Mouse (Mus musculus) embryonic facial prominence, embryonic 13.5 days (tissue): ENCODE results near the gene Ltf. TPM values are rescaled to one million over a fixed set of nuclear protein-coding genes. Genes with fewer than 3 reads are reported as not detected.

Source experiments
- ATAC-seq: fragments of 200-750 bp; cut with Nextera tagmentation; 2 replicates; pipeline ENCODE4 v1.8.0; 2017; ENCODE audit warnings: low read depth; ENCODE audit not compliant: insufficient number of reproducible peaks, insufficient read depth, low FRiP score, low TSS enrichment
- H3K27ac ChIP-seq: fragments of 300-500 bp; sonication (generic); 2 replicates; pipeline ENCODE4 v1.5.1; 2015; ENCODE audit warnings: moderate library complexity, mild to moderate bottlenecking, inconsistent platforms
- H3K27me3 ChIP-seq: fragments of 300-500 bp; sonication (generic); 2 replicates; pipeline ENCODE4 v1.6.1; 2015; ENCODE audit warnings: mild to moderate bottlenecking, inconsistent platforms
- H3K36me3 ChIP-seq: fragments of 300-500 bp; sonication (generic); 2 replicates; pipeline ENCODE4 v1.6.1; 2015; ENCODE audit warnings: mild to moderate bottlenecking, inconsistent platforms
- H3K4me1 ChIP-seq: fragments of 300-500 bp; sonication (generic); 2 replicates; pipeline ENCODE4 v1.6.1; 2015; ENCODE audit warnings: inconsistent platforms
- H3K4me2 ChIP-seq: fragments of 300-500 bp; sonication (generic); 2 replicates; pipeline ENCODE4 v1.6.1; 2015; ENCODE audit warnings: moderate library complexity, mild to moderate bottlenecking, inconsistent platforms
- H3K4me3 ChIP-seq: fragments of 300-500 bp; sonication (generic); 2 replicates; pipeline ENCODE4 v1.5.1; 2015; ENCODE audit warnings: mild to moderate bottlenecking, inconsistent platforms
- H3K9ac ChIP-seq: fragments of 300-500 bp; sonication (generic); 2 replicates; pipeline ENCODE4 v1.6.1; 2015; ENCODE audit warnings: mild to moderate bottlenecking, inconsistent platforms
- H3K9me3 ChIP-seq: fragments of 300-500 bp; sonication (generic); 2 replicates; pipeline ENCODE4 v1.6.1; 2016; ENCODE audit warnings: inconsistent platforms
- WGBS: fragments of 180-500 bp; shearing (Covaris S2); methylation state at CpG from one replicate; pipeline ENCODE4 v1.1.7; 2015; ENCODE audit warnings: mixed read lengths; 5-methylcytosine and 5-hydroxymethylcytosine counted together
- polyA plus RNA-seq: library from polyadenylated mRNA; unstranded; fragments of >200 nt; fragmentation: Nextera tagmentation; extraction: Ambion mirVana; gene quantifications from 2 replicates; pipeline ENCODE4 v1.2.1, GENCODE M21; 2015

Ltf gene
- polyA plus RNA-seq, 1 experiment from 2014 or later, result 0.46 TPM

DNA sequence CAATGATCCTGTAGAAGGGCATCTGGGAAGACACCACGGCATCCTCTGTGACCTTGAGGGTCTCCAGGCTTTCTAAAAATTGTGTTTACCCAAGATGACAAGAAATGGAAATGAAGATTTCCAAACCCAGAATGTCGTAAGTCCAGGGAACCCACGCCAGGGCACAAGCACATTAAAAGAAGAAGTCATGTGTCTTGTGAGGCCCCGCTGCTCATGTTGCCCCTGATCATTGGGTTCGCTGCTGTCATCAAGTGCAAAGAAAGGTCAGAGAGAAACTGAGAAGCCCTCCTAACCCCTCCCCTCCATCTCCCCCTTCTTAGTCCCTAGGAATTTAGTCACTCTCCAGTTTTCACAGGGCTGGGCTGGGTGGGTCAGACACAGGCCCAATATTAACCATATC, 43.8 kb downstream of the Ltf start:
- WGBS, result 58% methylated on average over 5 of the region's 5 CpGs
- Histone ChIP-seq H3K27me3 (no peaks in the 10 kb centered on the region), H3K27ac (no peak overlapping the region), H3K9ac (no peak overlapping the region), H3K4me3 (no peak overlapping the region), H3K36me3 (no peaks in the 10 kb centered on the region), H3K9me3 (no peaks in the 10 kb centered on the region), H3K4me2 (no peak overlapping the region), H3K4me1 (no peaks in the 10 kb centered on the region)
- no peak for ATAC-seq

DNA sequence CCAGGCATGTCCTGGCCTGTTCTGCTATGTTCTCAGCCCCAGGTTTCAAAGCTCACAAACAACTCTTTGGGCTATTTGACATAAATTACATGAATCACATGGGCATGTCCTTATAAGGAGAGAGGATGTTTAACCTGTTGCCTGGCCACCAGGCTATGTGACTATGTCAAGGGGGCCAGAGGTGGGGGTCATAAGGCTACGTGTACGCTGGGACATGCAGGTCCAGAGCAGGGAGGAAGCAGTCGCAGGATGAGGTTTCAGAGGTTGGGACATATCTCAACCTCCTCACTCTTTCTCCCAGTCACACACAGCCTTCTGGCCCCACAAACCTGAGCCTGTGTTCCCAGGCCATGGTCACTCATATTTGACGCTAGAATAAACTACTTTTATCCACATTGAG, 48.0 kb downstream of the Ltf start:
- ATAC-seq, result no peak
- WGBS, result 78% methylated on average over 4 of the region's 4 CpGs

GRCm38 (mm10) chr9:111070546-111070961, 51.5 kb downstream of the Ltf start:
- Histone ChIP-seq H3K27me3 (no peaks in the 10 kb centered on the region), H3K36me3 (no peaks in the 10 kb centered on the region), H3K9ac (no peak overlapping the region), H3K27ac (no peak overlapping the region), H3K4me2 (no peak overlapping the region), H3K4me1 (peaks cover 4% of the 10 kb centered on the region), H3K4me3 (no peak overlapping the region), H3K9me3 (peaks cover 9% of the 10 kb centered on the region; the same call in 1 of the 2 replicates)
- no peak for ATAC-seq
- 15% methylated on average over 4 of the region's 4 CpGs for WGBS

More for the DNA sequence above, 48.0 kb downstream of the Ltf start:
- Histone ChIP-seq H3K36me3 (no peaks in the 10 kb centered on the region), H3K9me3 (no peaks in the 10 kb centered on the region), H3K27me3 (no peaks in the 10 kb centered on the region), H3K4me2 (no peak overlapping the region), H3K27ac (no peak overlapping the region), H3K9ac (no peak overlapping the region), H3K4me1 (peaks cover 4% of the 10 kb centered on the region), H3K4me3 (no peak overlapping the region)

GRCm38 (mm10) chr9:111072175-111072574, 53.1 kb downstream of the Ltf start:
- H3K27ac ChIP-seq, result no peak overlapping the region
- WGBS, result 48% methylated on average over 7 of the region's 7 CpGs
- H3K4me2 ChIP-seq, result no peak overlapping the region
- H3K27me3 ChIP-seq, result no peaks in the 10 kb centered on the region
- no peaks in the 10 kb centered on the region for H3K36me3 ChIP-seq
- H3K9ac ChIP-seq, result no peak overlapping the region
- ATAC-seq, result no peak
- H3K9me3 ChIP-seq, result peaks cover 10% of the 10 kb centered on the region; the same call in 1 of the 2 replicates
- H3K4me3 ChIP-seq, result no peak overlapping the region
- peaks cover 4% of the 10 kb centered on the region for H3K4me1 ChIP-seq

- 72% methylated on average over 4 of the region's 4 CpGs for WGBS
- H3K36me3 ChIP-seq, result no peaks in the 10 kb centered on the region
- no peak overlapping the region for H3K27ac ChIP-seq
- peaks cover 17% of the 10 kb centered on the region for H3K9me3 ChIP-seq
- no peak overlapping the region for H3K9ac ChIP-seq
- no peak overlapping the region for H3K4me2 ChIP-seq
- no peak for ATAC-seq
- no peak overlapping the region for H3K4me3 ChIP-seq
- H3K4me1 ChIP-seq, result peaks cover 4% of the 10 kb centered on the region
- no peaks in the 10 kb centered on the region for H3K27me3 ChIP-seq
These were observed 53.9 kb downstream of the Ltf start for GRCm38 (mm10) chr9:111072971-111073370.

DNA sequence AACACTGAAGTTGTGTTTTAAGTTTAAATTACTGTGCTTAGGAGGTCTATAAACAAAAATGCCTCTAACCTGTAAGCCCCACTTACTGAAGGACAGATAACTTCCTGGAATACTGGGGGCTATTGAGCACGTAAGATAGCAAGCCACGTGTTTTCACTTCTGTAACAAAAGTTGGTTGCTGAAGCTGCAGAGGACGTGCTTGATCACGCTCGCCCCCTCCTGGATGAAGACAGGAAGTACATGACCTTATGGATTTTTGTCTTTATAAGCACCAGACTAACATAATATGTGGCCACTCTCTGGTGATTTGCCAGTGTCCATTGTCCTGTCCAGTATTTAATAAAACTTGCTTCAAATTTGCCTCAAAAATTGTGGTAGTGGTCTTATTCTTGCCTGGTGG, 58.7 kb downstream of the Ltf start:
- no peak overlapping the region for H3K4me3 ChIP-seq
- 56% methylated on average over 5 of the region's 5 CpGs for whole genome bisulfite sequencing
- H3K9me3 ChIP-seq, result peaks cover 17% of the 10 kb centered on the region
- no peaks in the 10 kb centered on the region for H3K27me3 ChIP-seq
- no peak overlapping the region for H3K27ac ChIP-seq
- H3K36me3 ChIP-seq, result no peaks in the 10 kb centered on the region
- no peaks in the 10 kb centered on the region for H3K4me1 ChIP-seq
- no peak overlapping the region for H3K4me2 ChIP-seq
- ATAC-seq, result no peak
- no peak overlapping the region for H3K9ac ChIP-seq

GRCm38 (mm10) chr9:111080801-111081200, 61.7 kb downstream of the Ltf start:
- Histone ChIP-seq H3K36me3 (no peaks in the 10 kb centered on the region), H3K4me2 (no peak overlapping the region), H3K27me3 (no peaks in the 10 kb centered on the region), H3K27ac (no peak overlapping the region), H3K4me3 (no peak overlapping the region), H3K4me1 (no peaks in the 10 kb centered on the region), H3K9me3 (peaks cover 8% of the 10 kb centered on the region; the same call in 1 of the 2 replicates), H3K9ac (no peak overlapping the region)
- ATAC-seq, result no peak
- 90% methylated on average over 8 of the region's 8 CpGs for WGBS

DNA sequence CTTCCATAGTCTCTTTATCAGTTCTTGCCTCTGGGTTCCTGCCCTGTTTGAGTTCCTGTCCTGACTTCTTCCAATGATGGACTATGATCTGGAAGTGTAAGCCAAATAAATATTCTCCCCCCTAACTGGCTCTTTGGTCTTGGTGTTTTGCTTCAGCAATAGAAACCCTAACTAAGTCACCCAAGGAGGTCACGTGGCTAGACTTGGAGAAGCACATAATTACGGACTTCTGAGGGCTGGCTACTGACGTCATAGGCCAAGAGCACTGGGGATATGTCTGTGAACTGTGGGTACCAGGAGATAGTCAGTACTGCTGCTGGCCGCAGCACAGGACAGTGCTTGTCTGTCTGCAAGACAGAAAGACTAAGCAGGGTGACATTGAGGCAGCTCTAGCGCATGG, 62.7 kb downstream of the Ltf start:
- Histone ChIP-seq H3K4me3 (no peak overlapping the region), H3K9me3 (peaks cover 8% of the 10 kb centered on the region; the same call in 1 of the 2 replicates), H3K4me1 (no peaks in the 10 kb centered on the region), H3K4me2 (no peak overlapping the region), H3K27ac (no peak overlapping the region), H3K27me3 (no peaks in the 10 kb centered on the region), H3K36me3 (no peaks in the 10 kb centered on the region), H3K9ac (no peak overlapping the region)
- WGBS, result 76% methylated on average over 5 of the region's 5 CpGs
- ATAC-seq, result no peak

- H3K4me3 ChIP-seq, result no peak overlapping the region
- no peak overlapping the region for H3K27ac ChIP-seq
- no peaks in the 10 kb centered on the region for H3K9me3 ChIP-seq
- H3K4me2 ChIP-seq, result no peak overlapping the region
- no peaks in the 10 kb centered on the region for H3K36me3 ChIP-seq
- ATAC-seq, result no peak
- no peaks in the 10 kb centered on the region for H3K27me3 ChIP-seq
- no peak overlapping the region for H3K9ac ChIP-seq
- peaks cover 5% of the 10 kb centered on the region; the same call in 1 of the 2 replicates for H3K4me1 ChIP-seq
- 48% methylated on average over 4 of the region's 4 CpGs for WGBS
These were observed 66.3 kb downstream of the Ltf start for GRCm38 (mm10) chr9:111085329-111085728.

DNA sequence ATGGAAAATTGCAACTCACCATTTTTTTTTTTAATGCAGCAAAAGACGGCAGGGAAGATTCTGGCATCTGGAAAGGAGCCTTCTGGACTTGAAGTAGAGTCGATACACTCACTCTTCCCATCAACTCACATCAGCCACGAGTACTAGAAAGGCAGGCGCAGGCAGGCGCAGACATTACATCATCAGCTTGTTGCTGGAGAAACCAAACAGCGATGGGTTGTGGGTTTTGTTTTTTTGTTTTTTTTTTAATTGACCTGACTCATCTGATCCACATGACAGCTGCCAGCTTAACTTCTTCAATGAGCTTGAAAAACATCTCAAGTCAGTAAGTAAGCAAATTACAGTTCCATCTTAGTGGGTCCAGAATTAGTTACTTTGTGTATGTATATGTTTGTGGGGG, 67.1 kb downstream of the Ltf start:
- H3K36me3 ChIP-seq, result no peaks in the 10 kb centered on the region
- H3K4me3 ChIP-seq, result no peak overlapping the region
- H3K9ac ChIP-seq, result no peak overlapping the region
- no peak overlapping the region for H3K4me2 ChIP-seq
- 61% methylated on average over 6 of the region's 6 CpGs for WGBS
- no peaks in the 10 kb centered on the region for H3K27me3 ChIP-seq
- H3K4me1 ChIP-seq, result peaks cover 5% of the 10 kb centered on the region; the same call in 1 of the 2 replicates
- H3K27ac ChIP-seq, result no peak overlapping the region
- ATAC-seq, result no peak
- no peaks in the 10 kb centered on the region for H3K9me3 ChIP-seq

- Histone ChIP-seq H3K27ac (no peak overlapping the region), H3K4me3 (no peak overlapping the region), H3K4me2 (no peak overlapping the region), H3K27me3 (no peaks in the 10 kb centered on the region), H3K36me3 (no peaks in the 10 kb centered on the region), H3K9me3 (no peaks in the 10 kb centered on the region), H3K4me1 (peaks cover 5% of the 10 kb centered on the region; the same call in 1 of the 2 replicates), H3K9ac (no peak overlapping the region)
- ATAC-seq, result no peak
- 29% methylated on average over 3 of the region's 3 CpGs for WGBS
These were observed 68.0 kb downstream of the Ltf start for GRCm38 (mm10) chr9:111086995-111087606.

GRCm38 (mm10) chr9:111087960-111088359, 68.9 kb downstream of the Ltf start:
- peaks cover 5% of the 10 kb centered on the region; the same call in 1 of the 2 replicates for H3K4me1 ChIP-seq
- H3K27ac ChIP-seq, result no peak overlapping the region
- ATAC-seq, result no peak
- no peak overlapping the region for H3K4me2 ChIP-seq
- H3K9me3 ChIP-seq, result no peaks in the 10 kb centered on the region
- no peaks in the 10 kb centered on the region for H3K36me3 ChIP-seq
- no peak overlapping the region for H3K4me3 ChIP-seq
- H3K9ac ChIP-seq, result no peak overlapping the region
- WGBS, result 4% methylated on average over 5 of the region's 5 CpGs
- no peaks in the 10 kb centered on the region for H3K27me3 ChIP-seq
